Mouse (Mus musculus): ENCODE data around the gene Zfp980. TPM values are rescaled to one million over a fixed set of nuclear protein-coding genes. Genes with fewer than 3 reads are reported as not detected.

Gene Zfp980
- polyA plus RNA-seq, 1 experiment from 2014 or later, result not detected

Other genes starting within 250 kb of the Zfp980 start
- gene Zfp990, start 159.9 kb upstream of the Zfp980 start, polyA plus RNA-seq (2016; fragmentation: Nextera tagmentation; extraction: Ambion mirVana), result not detected in 2 replicates
- 0.57 and 0.67 TPM in 2 replicates for gene Gm13212, start 85.5 kb upstream of the Zfp980 start, polyA plus RNA-seq (2016; fragmentation: Nextera tagmentation; extraction: Ambion mirVana)
- not detected in 2 replicates for gene Zfp986, start 198.1 kb downstream of the Zfp980 start, polyA plus RNA-seq (2016; fragmentation: Nextera tagmentation; extraction: Ambion mirVana)

Data from midbrain, embryonic 10.5 days (tissue).